ENCODE assay signal across 7 mouse cellular contexts in the genomic region with DNA sequence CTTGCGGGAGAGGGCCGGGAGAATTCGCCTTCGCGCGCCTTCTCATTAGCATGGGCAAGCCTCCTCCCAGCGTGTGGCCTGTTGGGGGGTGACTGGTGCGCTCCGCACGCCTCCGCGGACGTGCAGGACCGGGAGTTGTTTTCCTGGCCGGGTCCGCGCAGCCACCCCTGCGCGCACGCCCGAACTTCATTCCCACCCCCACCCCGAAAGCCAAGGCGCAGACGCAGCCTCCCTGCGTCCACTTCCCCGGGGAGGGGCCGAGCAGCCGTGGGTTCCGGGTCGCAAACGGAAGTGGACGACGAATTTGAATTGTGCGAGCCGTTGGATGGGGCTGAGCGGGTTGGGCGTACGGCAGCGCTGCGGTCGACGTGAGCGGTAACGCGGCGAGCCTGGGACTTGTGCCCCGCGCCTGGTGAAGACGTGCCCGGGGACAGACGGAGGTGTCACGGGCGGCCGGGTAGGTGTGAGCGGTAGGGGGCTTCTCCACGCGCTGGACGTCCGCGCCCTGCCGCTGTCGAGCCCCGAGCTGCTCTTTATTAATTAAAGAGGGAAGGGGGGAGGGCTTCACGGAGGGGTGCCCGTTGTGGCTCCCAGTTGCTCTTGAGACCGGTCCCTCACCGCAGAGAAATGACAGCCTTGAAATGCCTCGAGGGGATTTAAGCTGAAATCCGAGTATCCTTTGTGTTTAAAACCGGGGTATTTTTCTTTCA. TPM values are rescaled to one million over a fixed set of nuclear protein-coding genes. Genes with fewer than 3 reads are reported as not detected.
DNase-seq lines count a peak whose midpoint lies in the region; ATAC-seq lines count a peak whose summit lies in the region.

TSS of gene G2e3 (plus strand) at position 74 of the 710 bp plus-strand sequence.

- peak within 1 kb of the TSS; percentile 84 for H3K9ac ChIP-seq in intestine, embryonic 15.5 days

- H3K4me2 ChIP-seq in intestine, embryonic 15.5 days (replicated peaks), result peak within 1 kb of the TSS; percentile 59

- under 1% methylated on average over 70 of the region's 70 CpGs for whole genome bisulfite sequencing in intestine, embryonic 15.5 days
- WGBS in midbrain, embryonic 10.5 days, result under 1% methylated on average over 70 of the region's 70 CpGs

- H3K27ac ChIP-seq in intestine, embryonic 15.5 days, result peak within 1 kb of the TSS; percentile 93
- H3K27ac ChIP-seq in midbrain, embryonic 10.5 days (replicated peaks), result peak within 1 kb of the TSS; percentile 97

- peak; percentile 94 for DNase-seq in adrenal gland, adult 2 months
- peak; percentile 92 for DNase-seq in embryo, embryonic 11.5 days (ENCODE audit: low read depth, low spot score)
- peak; percentile 75 to 85 for DNase-seq in gastrocnemius, postnatal 36 days
- peak; percentile 84 to 90 for DNase-seq in left cerebral cortex, postnatal 25 days (ENCODE audit: low spot score in 2 of 2)
- DNase-seq in midbrain, embryonic 10.5 days (ENCODE audit: low spot score), result peak; percentile 97
- peak; percentile 78 for DNase-seq in right cerebral cortex, postnatal 4 days

- ATAC-seq in intestine, embryonic 15.5 days, result peak; percentile 97

- intact Hi-C loops in gastrocnemius, postnatal 36 days (cut with DNase I), result no loop called here
- intact Hi-C loops in left cerebral cortex, postnatal 25 days (cut with DNase I), result loop anchor here (1.0 to 5.0 kb wide), 3 partner anchors 29 to 1976 kb away; partner anchors contain the start of gene Scfd1

- peaks cover 4% of the 10 kb centered on the region; the same call in 1 of the 2 replicates for H3K36me3 ChIP-seq in intestine, embryonic 15.5 days
- peaks cover 28% of the 10 kb centered on the region for H3K36me3 ChIP-seq in midbrain, embryonic 10.5 days

- H3K27me3 ChIP-seq in intestine, embryonic 15.5 days (replicated peaks), result no peaks in the 10 kb centered on the region
- no peaks in the 10 kb centered on the region for H3K27me3 ChIP-seq in midbrain, embryonic 10.5 days (ENCODE audit: low read depth, poor library complexity, severe bottlenecking)

- peaks cover 4% of the 10 kb centered on the region; the same call in 1 of the 2 replicates for H3K4me1 ChIP-seq in intestine, embryonic 15.5 days (replicated peaks)
- peaks cover 27% of the 10 kb centered on the region for H3K4me1 ChIP-seq in midbrain, embryonic 10.5 days

- H3K4me3 ChIP-seq in intestine, embryonic 15.5 days (replicated peaks), result peak within 1 kb of the TSS; percentile 87
- peak within 1 kb of the TSS; percentile 78 for H3K4me3 ChIP-seq in midbrain, embryonic 10.5 days

- H3K9me3 ChIP-seq in intestine, embryonic 15.5 days, result no peaks in the 10 kb centered on the region
- H3K9me3 ChIP-seq in midbrain, embryonic 10.5 days (replicated peaks), result no peaks in the 10 kb centered on the region

RNA-seq across cellular contexts. Expression of gene G2e3, which starts in this region (rescaled TPM):
- 10 to 100 TPM in 1 of 2 experiments, 1 to 10 TPM in 1; 6.3 to 11.4 TPM for total RNA-seq in adrenal gland, adult 2 months (2021)
- 0.25 and 0.38 TPM in 2 replicates for polyA plus RNA-seq in adrenal gland, adult 2 months (2012; rRNA removed)
- 1 to 10 TPM; 1.8 to 1.9 TPM for total RNA-seq in gastrocnemius, postnatal 36 days (2021)
- polyA plus RNA-seq in intestine, embryonic 15.5 days (2015; fragmentation: Nextera tagmentation; extraction: Ambion mirVana), result 26.4 and 29.6 TPM in 2 replicates
- total RNA-seq in left cerebral cortex, postnatal 25 days (2021), result 1 to 10 TPM; 9.0 to 9.4 TPM
- polyA plus RNA-seq in midbrain, embryonic 10.5 days (2016; fragmentation: Nextera tagmentation; extraction: Ambion mirVana), result 45.5 and 48.1 TPM in 2 replicates

Comparison
In these comparisons a context has a peak if more than half of its experiments do, and no peak if none do; other contexts are left out.
1. Peak in every context shown above with its lines: DNase-seq, ATAC-seq, H3K4me3 ChIP-seq and H3K27ac ChIP-seq.
2. RNA of gene G2e3 (polyA plus RNA-seq): 45.5 to 48.1 TPM in midbrain, embryonic 10.5 days and 26.4 to 29.6 TPM in intestine, embryonic 15.5 days; 0.25 to 0.38 TPM in adrenal gland, adult 2 months; every median in the first group is over 10 times any median in the second.